Mouse (Mus musculus) embryonic facial prominence, embryonic 13.5 days (tissue): ENCODE measurements at regions not wholly inside any gene's neighbourhood (a gene's known extent, or its start where the extent isn't known, plus 50 kb on each side); places are given as distances from the start of the nearest gene placed in this dataset.
A peak's percentile ranks its signal among the peaks of the same experiment; 100 is the strongest.

Source experiments
- ATAC-seq: fragments of 200-750 bp; cut with Nextera tagmentation; 2 replicates; pipeline ENCODE4 v1.8.0; 2017; ENCODE audit warnings: low read depth; ENCODE audit not compliant: insufficient number of reproducible peaks, insufficient read depth, low FRiP score, low TSS enrichment
- H3K27ac ChIP-seq: fragments of 300-500 bp; sonication (generic); 2 replicates; pipeline ENCODE4 v1.5.1; 2015; ENCODE audit warnings: moderate library complexity, mild to moderate bottlenecking, inconsistent platforms
- H3K27me3 ChIP-seq: fragments of 300-500 bp; sonication (generic); 2 replicates; pipeline ENCODE4 v1.6.1; 2015; ENCODE audit warnings: mild to moderate bottlenecking, inconsistent platforms
- H3K36me3 ChIP-seq: fragments of 300-500 bp; sonication (generic); 2 replicates; pipeline ENCODE4 v1.6.1; 2015; ENCODE audit warnings: mild to moderate bottlenecking, inconsistent platforms
- H3K4me1 ChIP-seq: fragments of 300-500 bp; sonication (generic); 2 replicates; pipeline ENCODE4 v1.6.1; 2015; ENCODE audit warnings: inconsistent platforms
- H3K4me2 ChIP-seq: fragments of 300-500 bp; sonication (generic); 2 replicates; pipeline ENCODE4 v1.6.1; 2015; ENCODE audit warnings: moderate library complexity, mild to moderate bottlenecking, inconsistent platforms
- H3K4me3 ChIP-seq: fragments of 300-500 bp; sonication (generic); 2 replicates; pipeline ENCODE4 v1.5.1; 2015; ENCODE audit warnings: mild to moderate bottlenecking, inconsistent platforms
- H3K9ac ChIP-seq: fragments of 300-500 bp; sonication (generic); 2 replicates; pipeline ENCODE4 v1.6.1; 2015; ENCODE audit warnings: mild to moderate bottlenecking, inconsistent platforms
- H3K9me3 ChIP-seq: fragments of 300-500 bp; sonication (generic); 2 replicates; pipeline ENCODE4 v1.6.1; 2016; ENCODE audit warnings: inconsistent platforms
- WGBS: fragments of 180-500 bp; shearing (Covaris S2); methylation state at CpG from one replicate; pipeline ENCODE4 v1.1.7; 2015; ENCODE audit warnings: mixed read lengths; 5-methylcytosine and 5-hydroxymethylcytosine counted together

DNA sequence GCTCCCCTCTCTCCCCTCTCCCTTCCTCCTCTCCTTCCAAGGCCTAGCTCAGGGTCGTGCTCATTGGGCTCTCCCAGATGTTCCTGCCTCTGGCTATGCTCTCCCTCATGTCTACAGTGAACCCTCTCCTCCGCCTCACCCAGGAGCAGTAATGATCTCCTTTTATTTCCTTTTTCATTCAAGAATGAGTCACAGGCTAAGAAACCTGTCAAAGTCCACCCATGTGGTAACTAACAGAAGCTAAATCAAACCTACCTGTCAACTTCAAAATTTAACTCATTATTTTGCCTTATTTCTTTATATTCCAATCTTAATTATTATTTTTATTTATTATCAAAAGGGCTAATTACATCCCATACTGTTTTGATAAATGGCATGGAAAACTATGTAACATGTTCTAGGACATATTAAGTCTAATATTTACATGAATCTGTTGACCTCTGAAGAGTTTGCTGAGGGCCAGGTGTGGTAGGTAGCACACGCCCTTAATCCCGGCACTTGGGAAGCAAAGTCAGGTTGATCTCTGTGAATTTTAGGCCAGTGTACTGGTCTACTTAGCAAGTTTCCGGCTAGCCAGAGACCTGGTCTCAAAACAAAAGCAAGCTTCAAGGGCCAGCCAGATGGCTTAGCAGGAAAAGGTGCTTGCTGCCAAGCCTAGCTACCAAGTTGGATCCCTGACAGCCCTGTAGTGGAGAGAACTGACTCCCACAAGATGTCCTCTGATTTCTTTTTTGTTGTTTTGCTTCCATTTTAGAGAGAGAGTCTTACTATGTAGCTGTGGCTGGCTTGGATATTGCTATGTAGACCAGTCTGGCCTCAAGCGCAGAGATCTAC, 51.9 kb upstream of the Slc16a1 start:
- WGBS, result 77% methylated on average over 6 of the region's 6 CpGs
- no peak overlapping the region for H3K4me2 ChIP-seq

DNA sequence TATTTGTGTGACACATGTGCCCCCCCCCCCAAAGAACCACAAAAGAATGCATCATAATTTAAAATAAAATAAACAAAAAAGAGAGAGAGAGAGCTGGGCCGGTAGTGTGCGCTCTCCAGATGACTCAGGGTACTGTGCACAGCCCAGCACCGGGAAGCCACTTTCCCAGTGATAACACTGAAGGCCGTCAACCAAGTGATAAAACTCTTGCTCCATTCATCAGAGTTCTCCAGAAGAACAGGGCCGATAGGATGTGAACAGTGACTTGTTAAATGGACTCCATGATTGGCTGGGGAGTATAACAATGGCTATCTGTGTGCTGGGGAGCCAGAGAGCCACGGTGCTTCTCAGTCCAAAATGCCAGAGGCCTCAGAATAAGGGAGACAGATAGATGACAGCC, 53.2 kb upstream of the Slc16a1 start:
- no peaks in the 10 kb centered on the region for H3K27me3 ChIP-seq
- no peak overlapping the region for H3K4me3 ChIP-seq
- no peak for ATAC-seq
- no peak overlapping the region for H3K4me2 ChIP-seq
- no peak overlapping the region for H3K27ac ChIP-seq
- H3K4me1 ChIP-seq, result no peaks in the 10 kb centered on the region
- no peaks in the 10 kb centered on the region for H3K36me3 ChIP-seq
- H3K9me3 ChIP-seq, result no peaks in the 10 kb centered on the region
- no peak overlapping the region for H3K9ac ChIP-seq
- 46% methylated on average over 6 of the region's 6 CpGs for WGBS

More for the DNA sequence above, 51.9 kb upstream of the Slc16a1 start:
- Histone ChIP-seq H3K9me3 (no peaks in the 10 kb centered on the region), H3K4me3 (no peak overlapping the region), H3K27me3 (no peaks in the 10 kb centered on the region), H3K4me1 (no peaks in the 10 kb centered on the region), H3K9ac (no peak overlapping the region), H3K27ac (no peak overlapping the region), H3K36me3 (no peaks in the 10 kb centered on the region)
- no peak for ATAC-seq

DNA sequence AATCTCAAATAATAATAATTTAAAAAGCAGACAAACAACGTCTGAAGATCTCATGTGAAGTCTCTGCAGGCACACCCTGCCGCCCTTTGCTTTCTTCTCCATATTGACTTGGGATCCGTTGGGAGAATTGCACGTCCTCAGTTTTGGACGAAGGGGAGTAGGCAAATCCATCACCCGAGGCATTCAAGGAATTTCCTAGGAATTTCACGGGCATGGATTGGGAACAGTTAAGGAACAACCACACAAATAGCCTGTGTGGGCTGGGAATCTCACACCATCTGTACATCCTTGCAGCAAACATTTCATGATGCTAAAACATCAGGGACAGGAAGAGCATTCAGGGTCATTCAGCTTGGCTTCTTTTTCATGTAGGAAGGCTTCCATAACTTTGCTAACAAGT, 55.2 kb upstream of the Slc16a1 start:
- H3K9me3 ChIP-seq, result no peaks in the 10 kb centered on the region
- H3K4me2 ChIP-seq, result no peak overlapping the region
- no peak overlapping the region for H3K9ac ChIP-seq
- no peak for ATAC-seq
- no peak overlapping the region for H3K27ac ChIP-seq
- no peaks in the 10 kb centered on the region for H3K4me1 ChIP-seq
- H3K27me3 ChIP-seq, result no peaks in the 10 kb centered on the region
- H3K36me3 ChIP-seq, result no peaks in the 10 kb centered on the region
- WGBS, result 51% methylated on average over 7 of the region's 7 CpGs
- H3K4me3 ChIP-seq, result no peak overlapping the region

DNA sequence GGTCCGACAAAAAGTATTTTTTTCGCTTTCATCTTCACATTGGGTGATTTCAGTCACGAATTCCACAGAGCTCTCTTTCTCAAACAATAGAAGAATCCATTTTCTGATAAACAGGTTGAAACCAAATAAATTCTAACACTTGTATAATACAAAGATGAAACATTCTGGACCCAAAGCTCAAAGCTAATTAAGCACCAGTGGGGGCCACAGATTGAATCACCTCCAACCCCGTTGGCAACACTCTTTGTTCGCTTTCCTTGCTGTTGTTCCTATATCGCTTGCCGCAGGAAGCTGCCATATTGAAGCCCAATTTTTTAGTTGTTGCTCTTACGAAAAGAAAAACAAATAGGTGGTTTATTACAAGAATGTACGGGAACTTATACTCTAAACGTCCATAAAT, 55.9 kb upstream of the Slc16a1 start:
- H3K27me3 ChIP-seq, result no peaks in the 10 kb centered on the region
- ATAC-seq, result no peak
- no peaks in the 10 kb centered on the region for H3K9me3 ChIP-seq
- H3K4me2 ChIP-seq, result no peak overlapping the region
- H3K36me3 ChIP-seq, result no peaks in the 10 kb centered on the region
- no peak overlapping the region for H3K27ac ChIP-seq
- WGBS, result 94% methylated on average over 10 of the region's 10 CpGs
- H3K4me3 ChIP-seq, result no peak overlapping the region
- H3K4me1 ChIP-seq, result no peaks in the 10 kb centered on the region
- H3K9ac ChIP-seq, result no peak overlapping the region

DNA sequence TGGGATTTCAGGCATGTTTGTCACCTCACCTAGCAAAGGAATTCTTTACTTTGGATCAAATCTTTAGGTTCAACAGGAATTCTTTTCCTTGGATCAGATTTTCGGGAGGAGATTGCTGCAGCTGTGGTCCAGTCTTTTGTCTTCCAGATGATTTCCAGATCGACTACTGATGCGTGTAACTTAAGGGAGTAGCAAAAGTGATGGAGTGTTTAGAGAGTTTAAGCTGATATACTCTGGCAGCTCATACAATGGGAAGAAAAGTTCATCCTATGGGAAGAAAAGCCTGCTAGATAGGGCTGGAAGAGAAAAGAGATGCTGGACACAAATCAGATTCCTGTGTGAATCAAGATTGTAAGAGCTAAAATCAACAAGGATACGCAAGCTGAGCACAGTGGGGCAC, 59.3 kb upstream of the Slc16a1 start:
- no peak for ATAC-seq

DNA sequence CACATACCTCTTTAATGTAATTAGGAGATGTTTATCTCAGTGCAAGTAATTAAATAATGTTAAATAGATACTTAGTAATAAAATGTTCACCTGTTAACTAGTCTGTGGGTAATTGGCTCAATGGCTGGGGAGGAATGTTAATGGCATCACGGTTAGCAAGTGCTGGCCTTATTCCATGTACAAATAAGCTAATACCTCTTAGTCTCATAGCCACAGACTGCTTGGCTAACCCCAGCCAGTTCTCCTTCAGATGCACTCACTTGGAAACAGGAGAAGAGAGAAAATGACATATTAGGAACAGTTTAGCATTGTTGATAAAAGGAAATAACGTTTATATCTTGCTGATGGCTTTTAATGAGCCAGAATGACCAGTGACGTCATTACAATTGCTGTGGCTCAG, 60.1 kb upstream of the Slc16a1 start:
- H3K27ac ChIP-seq, result no peak overlapping the region
- no peak for ATAC-seq
- H3K4me3 ChIP-seq, result no peak overlapping the region
- no peaks in the 10 kb centered on the region for H3K4me1 ChIP-seq
- no peaks in the 10 kb centered on the region for H3K27me3 ChIP-seq
- H3K9me3 ChIP-seq, result no peaks in the 10 kb centered on the region
- H3K36me3 ChIP-seq, result no peaks in the 10 kb centered on the region
- no peak overlapping the region for H3K9ac ChIP-seq
- 34% methylated on average over 3 of the region's 3 CpGs for whole genome bisulfite sequencing
- H3K4me2 ChIP-seq, result no peak overlapping the region

More for the DNA sequence above, 59.3 kb upstream of the Slc16a1 start:
- Histone ChIP-seq H3K4me2 (no peak overlapping the region), H3K27ac (no peak overlapping the region), H3K36me3 (no peaks in the 10 kb centered on the region), H3K9me3 (no peaks in the 10 kb centered on the region), H3K4me3 (no peak overlapping the region), H3K27me3 (no peaks in the 10 kb centered on the region), H3K4me1 (no peaks in the 10 kb centered on the region), H3K9ac (no peak overlapping the region)
- 59% methylated on average over 4 of the region's 4 CpGs for WGBS

DNA sequence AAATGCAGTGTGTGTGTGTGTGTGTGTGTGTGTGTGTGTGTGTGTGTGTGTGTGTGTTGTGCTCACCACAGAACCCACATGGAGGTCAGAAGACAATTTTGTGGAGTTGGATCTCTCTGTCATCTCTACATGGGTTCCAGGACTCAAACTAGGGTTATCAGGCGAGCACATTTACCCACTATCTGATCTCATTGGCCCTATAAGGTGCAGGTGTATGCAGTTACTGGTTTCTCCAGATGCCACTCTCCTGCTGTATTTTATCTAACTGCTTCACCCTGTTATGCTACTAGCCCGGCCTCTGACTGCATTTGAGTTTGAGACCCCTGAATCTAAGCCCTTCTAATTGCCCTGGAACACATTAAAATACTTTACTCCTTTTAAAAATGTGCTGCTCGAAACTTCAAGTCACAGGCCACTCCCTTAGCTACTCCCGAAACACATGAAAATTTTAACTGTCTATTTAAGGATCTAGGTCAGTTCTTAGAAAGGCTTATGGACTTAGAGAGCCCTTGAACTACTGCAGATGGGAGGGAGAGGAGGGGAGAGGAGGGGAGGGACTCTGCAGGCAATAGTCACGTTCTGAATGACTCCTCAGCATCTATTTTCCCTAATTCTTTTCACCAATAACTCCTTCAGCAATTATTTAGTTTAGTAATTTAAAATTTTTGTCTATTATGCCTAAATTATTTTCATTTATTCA, 61.1 kb upstream of the Slc16a1 start:
- Histone ChIP-seq H3K4me3 (no peak overlapping the region), H3K27me3 (no peaks in the 10 kb centered on the region), H3K36me3 (no peaks in the 10 kb centered on the region), H3K4me1 (no peaks in the 10 kb centered on the region), H3K4me2 (no peak overlapping the region), H3K9ac (no peak overlapping the region), H3K27ac (no peak overlapping the region), H3K9me3 (no peaks in the 10 kb centered on the region)
- ATAC-seq, result no peak
- 53% methylated on average over 5 of the region's 5 CpGs for WGBS

DNA sequence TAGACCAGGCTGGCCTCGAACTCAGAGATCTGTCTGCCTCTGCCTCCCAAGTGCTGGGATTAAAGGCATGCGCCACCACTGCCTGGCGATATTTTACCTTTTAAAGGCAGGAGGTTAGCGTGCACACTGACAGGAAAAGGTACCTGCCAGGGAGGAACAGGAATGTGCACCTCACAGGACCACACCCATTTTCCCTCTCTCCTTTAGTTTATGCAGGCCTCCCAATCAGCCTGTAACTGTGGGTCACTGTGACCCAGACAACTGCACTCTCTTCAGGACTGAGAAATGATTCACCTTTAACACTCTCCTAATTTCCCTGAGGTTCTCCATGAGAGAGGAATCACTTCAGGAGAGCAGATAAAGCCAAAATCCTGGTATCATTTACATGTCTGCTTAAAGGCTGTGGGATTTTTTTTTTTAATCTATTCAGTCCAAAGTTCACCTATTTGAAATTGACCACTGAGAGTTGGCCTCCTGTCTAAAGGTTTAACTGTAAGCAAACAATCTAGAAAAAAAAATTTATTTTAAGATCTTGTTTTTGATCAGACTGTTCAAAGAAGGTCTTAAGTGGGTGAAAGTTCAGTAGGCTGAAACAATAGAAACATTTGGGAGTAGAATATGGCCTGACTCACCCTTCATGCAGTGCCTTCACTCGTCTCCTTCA, 61.7 kb upstream of the Lrig2 start:
- H3K9me3 ChIP-seq, result no peaks in the 10 kb centered on the region
- no peak for ATAC-seq
- no peak overlapping the region for H3K27ac ChIP-seq
- H3K4me1 ChIP-seq, result no peaks in the 10 kb centered on the region
- no peak overlapping the region for H3K4me2 ChIP-seq
- WGBS, result 77% methylated on average over 5 of the region's 5 CpGs
- no peaks in the 10 kb centered on the region for H3K36me3 ChIP-seq
- no peaks in the 10 kb centered on the region for H3K27me3 ChIP-seq
- no peak overlapping the region for H3K4me3 ChIP-seq
- H3K9ac ChIP-seq, result no peak overlapping the region

DNA sequence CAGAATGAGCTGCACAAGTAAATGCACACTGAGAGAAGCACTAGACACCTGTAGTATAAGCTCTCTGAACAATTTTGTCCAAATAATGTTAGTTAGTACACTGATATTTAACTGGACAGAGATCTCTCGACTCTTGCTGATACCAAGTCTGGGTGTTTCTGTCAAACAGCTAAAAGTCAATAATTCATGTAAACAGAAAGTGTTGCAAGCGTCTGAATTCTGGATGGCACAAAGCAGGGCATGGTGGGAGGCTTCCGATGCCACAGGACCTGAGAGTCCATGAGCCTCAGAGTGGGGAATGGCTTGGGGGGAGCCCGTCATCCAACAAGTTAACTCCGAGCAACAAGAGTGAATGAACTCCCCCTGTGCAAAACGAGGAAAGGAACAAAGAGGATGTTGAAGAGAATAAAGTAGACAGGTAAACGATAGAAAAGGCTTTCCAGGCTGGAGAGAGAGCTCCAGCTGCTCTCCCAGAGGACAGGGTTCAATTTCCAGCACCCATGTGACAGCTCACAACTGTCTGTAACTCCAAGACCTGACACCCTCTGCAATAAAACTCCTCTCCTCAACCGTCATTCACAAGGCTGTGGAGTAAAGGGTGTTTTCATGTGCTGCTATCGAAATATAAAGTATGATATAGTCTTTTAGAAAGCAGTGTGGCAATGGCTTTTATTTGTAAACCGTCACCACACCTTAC, 60.4 kb upstream of the Lrig2 start:
- Histone ChIP-seq H3K27me3 (no peaks in the 10 kb centered on the region), H3K4me2 (no peak overlapping the region), H3K27ac (no peak overlapping the region), H3K4me1 (no peaks in the 10 kb centered on the region), H3K9me3 (no peaks in the 10 kb centered on the region), H3K9ac (no peak overlapping the region), H3K4me3 (no peak overlapping the region), H3K36me3 (no peaks in the 10 kb centered on the region)
- 81% methylated on average over 10 of the region's 10 CpGs for WGBS
- ATAC-seq, result no peak

DNA sequence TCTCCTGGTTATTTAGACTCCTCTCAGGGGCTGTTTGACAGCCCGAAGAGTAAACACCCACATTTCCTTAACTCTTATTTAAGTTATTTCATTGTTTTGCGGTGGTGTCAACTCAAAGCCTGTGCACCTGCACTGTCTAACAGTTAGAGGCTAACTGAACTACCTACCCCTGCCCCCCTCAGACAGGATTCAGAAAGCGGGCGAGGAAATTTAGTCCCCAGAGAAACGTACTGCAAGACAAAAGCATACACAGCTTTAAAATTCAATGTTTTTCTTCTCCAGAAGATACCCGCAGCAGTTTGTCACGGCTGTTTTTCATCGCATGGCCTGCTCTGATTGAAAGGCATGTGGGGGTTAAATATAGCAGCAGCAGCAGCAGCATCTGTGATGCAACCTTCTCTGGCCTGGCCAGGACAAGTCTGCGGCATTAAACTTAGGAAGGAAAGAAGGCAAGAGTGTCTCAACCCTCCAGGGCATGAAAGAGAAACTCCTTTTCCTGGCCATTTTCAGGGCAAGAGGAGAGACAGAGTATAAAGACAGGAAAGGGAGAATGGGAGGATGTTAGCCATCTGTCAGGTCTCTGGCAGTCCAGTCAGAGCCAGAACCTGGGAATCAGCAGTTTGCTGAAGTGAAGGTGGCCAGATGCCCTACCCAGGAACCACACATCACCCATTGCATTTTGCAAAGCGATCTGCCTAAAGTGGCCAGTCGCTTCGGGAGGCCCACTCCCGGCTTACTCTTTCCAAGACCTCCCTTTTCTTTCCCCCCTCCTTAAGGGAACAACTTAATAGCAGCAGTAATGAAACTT, 53.9 kb upstream of the Lrig2 start:
- no peak overlapping the region for H3K9ac ChIP-seq
- H3K27ac ChIP-seq, result 0 out of 2 replicates have a peak overlapping the region, but pooled peaks have one; percentile 4
- H3K4me2 ChIP-seq, result peak overlapping the region; percentile 30
- no peak for ATAC-seq
- no peaks in the 10 kb centered on the region for H3K9me3 ChIP-seq
- no peak overlapping the region for H3K4me3 ChIP-seq
- 29% methylated on average over 13 of the region's 13 CpGs for WGBS
- peaks cover 16% of the 10 kb centered on the region for H3K4me1 ChIP-seq
- no peaks in the 10 kb centered on the region for H3K36me3 ChIP-seq
- H3K27me3 ChIP-seq, result no peaks in the 10 kb centered on the region; the same call in 1 of the 2 replicates

DNA sequence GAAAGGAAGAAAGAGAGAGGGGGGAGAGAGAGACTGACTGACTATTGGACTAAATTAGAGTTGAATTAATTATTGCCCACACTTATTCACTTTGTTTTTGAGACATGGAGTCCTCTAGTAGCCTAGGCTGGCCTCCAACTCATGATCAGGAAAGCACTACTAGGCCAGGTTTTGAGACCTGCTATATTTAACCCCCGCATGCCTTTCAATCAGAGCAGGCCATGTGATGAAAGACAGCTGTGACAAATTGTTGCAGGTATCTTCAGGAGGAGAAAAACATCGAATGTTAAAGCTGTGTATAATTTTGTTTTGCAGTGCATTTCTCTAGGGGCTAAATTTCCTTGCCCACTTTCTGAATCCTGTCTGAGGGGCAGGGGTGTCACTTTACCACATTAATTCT, 53.1 kb upstream of the Lrig2 start:
- Histone ChIP-seq H3K27me3 (no peaks in the 10 kb centered on the region; the same call in 1 of the 2 replicates), H3K4me1 (peaks cover 16% of the 10 kb centered on the region), H3K4me2 (no peak overlapping the region), H3K9ac (no peak overlapping the region), H3K27ac (no peak overlapping the region), H3K36me3 (no peaks in the 10 kb centered on the region), H3K4me3 (no peak overlapping the region), H3K9me3 (no peaks in the 10 kb centered on the region)
- 34% methylated on average over 2 of the region's 2 CpGs for WGBS
- no peak for ATAC-seq
